ENCODE assay signal across 8 mouse cellular contexts in genomic region chr4:126466251-126466750, GRCm38 (mm10). TPM values are rescaled to one million over a fixed set of nuclear protein-coding genes. Genes with fewer than 3 reads are reported as not detected.
DNase-seq lines count a peak whose midpoint lies in the region; ATAC-seq and TF ChIP-seq lines count a peak whose summit lies in the region.

No protein-coding gene starts in this region.

- no peak overlapping the region for H3K27ac ChIP-seq in kidney, postnatal 0 days
- peak overlapping the region; percentile 86 for H3K27ac ChIP-seq in embryonic facial prominence, embryonic 12.5 days
- H3K27ac ChIP-seq in intestine, embryonic 14.5 days (ENCODE audit: low read depth): 0 out of 2 replicates have a peak overlapping the region, but pooled peaks have one; percentile 20
- H3K27ac ChIP-seq in neural tube, embryonic 13.5 days (replicated peaks): peak overlapping the region; percentile 99

- no peaks in the 10 kb centered on the region for H3K27me3 ChIP-seq in kidney, postnatal 0 days (ENCODE audit: insufficient read depth, low read length)
- no peaks in the 10 kb centered on the region for H3K27me3 ChIP-seq in embryonic facial prominence, embryonic 12.5 days
- no peaks in the 10 kb centered on the region for H3K27me3 ChIP-seq in intestine, embryonic 14.5 days (replicated peaks; ENCODE audit: control insufficient read depth, insufficient read depth, low read length)
- H3K27me3 ChIP-seq in neural tube, embryonic 13.5 days: no peaks in the 10 kb centered on the region

- H3K4me3 ChIP-seq in kidney, postnatal 0 days (replicated peaks; ENCODE audit: low read depth, low read length): no peak overlapping the region
- no peak overlapping the region for H3K4me3 ChIP-seq in embryonic facial prominence, embryonic 12.5 days
- no peak overlapping the region for H3K4me3 ChIP-seq in intestine, embryonic 14.5 days (ENCODE audit: low read depth, low read length)
- H3K4me3 ChIP-seq in neural tube, embryonic 13.5 days: peak overlapping the region; percentile 98

- H3K4me1 ChIP-seq in kidney, postnatal 0 days (replicated peaks; ENCODE audit: insufficient read depth, low read length): peaks cover 20% of the 10 kb centered on the region
- peaks cover 43% of the 10 kb centered on the region for H3K4me1 ChIP-seq in embryonic facial prominence, embryonic 12.5 days
- H3K4me1 ChIP-seq in intestine, embryonic 14.5 days (replicated peaks; ENCODE audit: control insufficient read depth, insufficient read depth, low read length): peaks cover 36% of the 10 kb centered on the region
- peaks cover 65% of the 10 kb centered on the region for H3K4me1 ChIP-seq in neural tube, embryonic 13.5 days (replicated peaks)

- H3K9ac ChIP-seq in kidney, postnatal 0 days (ENCODE audit: low read depth, low read length): no peak overlapping the region
- peak overlapping the region; percentile 17; the same call in 1 of the 2 replicates for H3K9ac ChIP-seq in embryonic facial prominence, embryonic 12.5 days
- no peak overlapping the region for H3K9ac ChIP-seq in intestine, embryonic 14.5 days (ENCODE audit: low read length)
- peak overlapping the region; percentile 99 for H3K9ac ChIP-seq in neural tube, embryonic 13.5 days

- no peaks in the 10 kb centered on the region for H3K36me3 ChIP-seq in kidney, postnatal 0 days (ENCODE audit: insufficient read depth, low read length)
- H3K36me3 ChIP-seq in embryonic facial prominence, embryonic 12.5 days: no peaks in the 10 kb centered on the region
- no peaks in the 10 kb centered on the region for H3K36me3 ChIP-seq in intestine, embryonic 14.5 days (ENCODE audit: control insufficient read depth, insufficient read depth, low read length)
- H3K36me3 ChIP-seq in neural tube, embryonic 13.5 days: peaks cover 3% of the 10 kb centered on the region; the same call in 1 of the 2 replicates

- no peak for DNase-seq in kidney, postnatal 0 days (ENCODE audit: low spot score)
- DNase-seq in kidney, postnatal 14 days: no peak
- DNase-seq in intestine, embryonic 14.5 days (ENCODE audit: low spot score): no peak
- no peak for DNase-seq in thymus, postnatal 4 days
- DNase-seq in frontal cortex, postnatal 36 days (ENCODE audit: low spot score in 2 of 2): no peak
- DNase-seq in cerebellum, adult 9-10 months: no peak

- WGBS in kidney, postnatal 0 days: 34% methylated on average over 8 of the region's 8 CpGs
- WGBS in embryonic facial prominence, embryonic 12.5 days: 25% methylated on average over 8 of the region's 8 CpGs
- 33% methylated on average over 8 of the region's 8 CpGs for WGBS in intestine, embryonic 14.5 days
- WGBS in neural tube, embryonic 13.5 days: 12% methylated on average over 8 of the region's 8 CpGs

- ATAC-seq in kidney, postnatal 0 days (replicated peaks; ENCODE audit: low FRiP score, low read depth): no peak
- ATAC-seq in embryonic facial prominence, embryonic 12.5 days (ENCODE audit: insufficient number of reproducible peaks, insufficient read depth, low FRiP score, low TSS enrichment): no peak
- no peak for ATAC-seq in intestine, embryonic 14.5 days (replicated peaks; ENCODE audit: low FRiP score, low TSS enrichment, low read depth)
- no peak for ATAC-seq in neural tube, embryonic 13.5 days (ENCODE audit: low read depth)

- no peaks in the 10 kb centered on the region for H3K9me3 ChIP-seq in kidney, postnatal 0 days (replicated peaks; ENCODE audit: low read length)
- no peaks in the 10 kb centered on the region for H3K9me3 ChIP-seq in embryonic facial prominence, embryonic 12.5 days
- no peaks in the 10 kb centered on the region for H3K9me3 ChIP-seq in intestine, embryonic 14.5 days (ENCODE audit: control insufficient read depth, low read length)
- no peaks in the 10 kb centered on the region for H3K9me3 ChIP-seq in neural tube, embryonic 13.5 days

- peak overlapping the region; percentile 25; the same call in 1 of the 2 replicates for H3K4me2 ChIP-seq in kidney, postnatal 0 days (ENCODE audit: low read length)
- peak overlapping the region; percentile 42 for H3K4me2 ChIP-seq in embryonic facial prominence, embryonic 12.5 days (replicated peaks)
- peak overlapping the region; percentile 28 for H3K4me2 ChIP-seq in intestine, embryonic 14.5 days (ENCODE audit: low read length)
- peak overlapping the region; percentile 68 for H3K4me2 ChIP-seq in neural tube, embryonic 13.5 days

- TF ChIP-seq CTCF in kidney, postnatal 0 days (IDR thresholded peaks at IDR 0.05; ENCODE audit: low read depth): no peak

RNA-seq across cellular contexts. Expression of gene Ago1, which starts 2.1 kb away (rescaled TPM):
- polyA plus RNA-seq in kidney, postnatal 0 days (2015; fragmentation: Nextera tagmentation; extraction: Ambion mirVana): 4.4 TPM in 2 replicates
- polyA plus RNA-seq in embryonic facial prominence, embryonic 12.5 days (2016; fragmentation: Nextera tagmentation; extraction: Ambion mirVana): 7.0 and 8.4 TPM in 2 replicates
- polyA plus RNA-seq in intestine, embryonic 14.5 days (2014; fragmentation: Nextera tagmentation; extraction: Ambion mirVana): 8.0 and 8.9 TPM in 2 replicates
- 11.5 and 12.1 TPM in 2 replicates for polyA plus RNA-seq in neural tube, embryonic 13.5 days (2015; fragmentation: Nextera tagmentation; extraction: Ambion mirVana)

RNA-seq across cellular contexts. Expression of gene Ago3, which starts 36.9 kb away (rescaled TPM):
- 8.7 and 9.8 TPM in 2 replicates for polyA plus RNA-seq in kidney, postnatal 0 days (2015; fragmentation: Nextera tagmentation; extraction: Ambion mirVana)
- polyA plus RNA-seq in embryonic facial prominence, embryonic 12.5 days (2016; fragmentation: Nextera tagmentation; extraction: Ambion mirVana): 19.3 and 19.9 TPM in 2 replicates
- polyA plus RNA-seq in intestine, embryonic 14.5 days (2014; fragmentation: Nextera tagmentation; extraction: Ambion mirVana): 12.3 and 13.2 TPM in 2 replicates
- polyA plus RNA-seq in neural tube, embryonic 13.5 days (2015; fragmentation: Nextera tagmentation; extraction: Ambion mirVana): 16.5 and 17.4 TPM in 2 replicates

Comparison
In these comparisons a context has a peak if more than half of its experiments do, and no peak if none do; other contexts are left out.
1. H3K9ac ChIP-seq: peak in embryonic facial prominence, embryonic 12.5 days (single experiment) and neural tube, embryonic 13.5 days (single experiment); none in kidney, postnatal 0 days (single experiment) and intestine, embryonic 14.5 days (single experiment).
2. Peak in every context shown above with its lines, with median percentiles within 50 percentile points of each other: H3K4me2 ChIP-seq.